22 mouse cellular contexts compared by ENCODE assay signal in the genomic region with DNA sequence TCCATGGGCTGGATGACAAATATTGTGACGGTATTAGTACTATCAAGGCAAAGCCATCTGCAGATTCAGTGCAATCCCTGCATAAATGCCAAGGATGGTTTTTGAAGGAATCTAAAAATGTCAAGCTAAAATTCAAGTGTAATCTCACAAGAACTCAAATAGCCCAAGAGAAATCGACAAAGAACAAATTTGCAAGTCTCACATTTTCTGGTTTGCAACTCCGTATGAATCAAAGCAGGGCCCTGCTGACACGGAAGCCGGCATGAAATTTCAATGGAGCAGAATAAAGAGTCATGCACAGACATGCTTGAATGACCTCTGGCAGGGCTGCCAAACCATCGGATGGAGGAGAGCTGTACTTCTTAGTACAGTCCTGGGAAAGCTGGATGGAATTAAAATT. TPM values are rescaled to one million over a fixed set of nuclear protein-coding genes. Genes with fewer than 3 reads are reported as not detected.
"Had no signal": no experiment of that assay in that cellular context is flagged by ENCODE, and none has a peak within 500 bp of the region (broad histone marks: within the 10 kb centered on the region; RNA-seq: fewer than 3 reads in every experiment).

No protein-coding gene starts in this region.

- DNase-seq: kidney, adult 8-10 months; kidney, postnatal 14 days; kidney, postnatal 4 days; layer of hippocampus, adult 9-11 months; liver, postnatal 0 days; lung, embryonic 14.5 days; right cerebral cortex, adult 18-20 months; right cerebral cortex, postnatal 14 days; right cerebral cortex, postnatal 4 days; thymus, postnatal 25 days had no signal

- H3K27ac ChIP-seq: layer of hippocampus, adult 2 months; limb, embryonic 12.5 days; limb, embryonic 15.5 days; liver, embryonic 14.5 days; macrophage; midbrain, embryonic 12.5 days; stomach, postnatal 0 days had no signal

- H3K4me1 ChIP-seq: limb, embryonic 12.5 days; limb, embryonic 15.5 days; midbrain, embryonic 12.5 days had no signal

- H3K9me3 ChIP-seq: limb, embryonic 12.5 days; limb, embryonic 15.5 days; midbrain, embryonic 12.5 days had no signal

- ATAC-seq: intestine, postnatal 0 days; liver, postnatal 0 days; lung, postnatal 0 days; midbrain, embryonic 16.5 days had no signal

- H3K27me3 ChIP-seq: limb, embryonic 15.5 days; midbrain, embryonic 12.5 days had no signal

- H3K4me2 ChIP-seq: limb, embryonic 12.5 days; limb, embryonic 15.5 days; liver, embryonic 11.5 days; lung, embryonic 14.5 days; midbrain, embryonic 12.5 days had no signal

- H3K36me3 ChIP-seq: limb, embryonic 12.5 days; limb, embryonic 15.5 days; midbrain, embryonic 12.5 days had no signal

- H3K9ac ChIP-seq: limb, embryonic 12.5 days; limb, embryonic 15.5 days; liver, embryonic 14.5 days; liver, postnatal 0 days; lung, embryonic 14.5 days; midbrain, embryonic 12.5 days had no signal

- H3K4me3 ChIP-seq: layer of hippocampus, adult 2 months; limb, embryonic 12.5 days; limb, embryonic 15.5 days; midbrain, embryonic 12.5 days had no signal

RNA-seq across cellular contexts. Expression of a gene that starts 10.0 kb away (rescaled TPM):
- polyA plus RNA-seq: limb, embryonic 12.5 days; liver, postnatal 0 days; lung, embryonic 14.5 days; lung, postnatal 0 days; midbrain, embryonic 12.5 days; neural tube, embryonic 11.5 days had no signal

RNA-seq across cellular contexts. Expression of a gene that starts 20.1 kb away (rescaled TPM):
- polyA plus RNA-seq: macrophage had no signal
